Mouse (Mus musculus): ENCODE results near the gene Ang.

GRCm38 (mm10) chr14:51125684-51126083 lies 34.7 kb downstream of the Ang start:
- TF ChIP-seq CTCF (conservative IDR thresholded peaks at IDR 0.05 in 1 of 2, IDR thresholded peaks at IDR 0.05 in 1 of 2; ENCODE audit: low read depth in 2 of 2, low read length in 2 of 2) = no peak
- no peak for TF ChIP-seq ZNF384 (IDR thresholded peaks at IDR 0.05; ENCODE audit: low read depth, low read length)
- no peak for TF ChIP-seq MAFK (IDR thresholded peaks at IDR 0.05; ENCODE audit: insufficient replicate concordance, low read length)
- no peak for TF ChIP-seq MAX (IDR thresholded peaks at IDR 0.05; ENCODE audit: low read length)
- TF ChIP-seq ZC3H11A (IDR thresholded peaks at IDR 0.05; ENCODE audit: low read depth, low read length) = no peak
- 0 out of 2 replicates have a peak, but pooled peaks have one; percentile 13 for TF ChIP-seq HCFC1 (IDR thresholded peaks at IDR 0.05; ENCODE audit: low read depth, low read length)
- TF ChIP-seq TCF12 (IDR thresholded peaks at IDR 0.05; ENCODE audit: low read depth, low read length) = 0 out of 2 replicates have a peak, but pooled peaks have one; percentile 26
- TF ChIP-seq E2F4 (IDR thresholded peaks at IDR 0.05; ENCODE audit: insufficient replicate concordance, low read depth, low read length) = no peak
- TF ChIP-seq SMC3 (IDR thresholded peaks at IDR 0.05; ENCODE audit: low read depth, low read length) = no peak
- no peak for TF ChIP-seq MAZ (IDR thresholded peaks at IDR 0.05; ENCODE audit: low read depth, low read length)
- TF ChIP-seq JUN (IDR thresholded peaks at IDR 0.05; ENCODE audit: insufficient read depth, low read depth, low read length) = no peak
- TF ChIP-seq POLR2A (IDR thresholded peaks at IDR 0.05; ENCODE audit: low read depth, low read length) = peak; percentile 59

Data from CH12.LX (cell line).